Mouse (Mus musculus) heart, adult 9 months (tissue): ENCODE data around the gene Nrxn1.

Experiments used
- DNase-seq, 2 experiments: peaks; one replicate each; pipeline ENCODE4 v3.0.0; 2022; ENCODE audit warnings: low spot score in 2 of 2

Gene Nrxn1

DNA sequence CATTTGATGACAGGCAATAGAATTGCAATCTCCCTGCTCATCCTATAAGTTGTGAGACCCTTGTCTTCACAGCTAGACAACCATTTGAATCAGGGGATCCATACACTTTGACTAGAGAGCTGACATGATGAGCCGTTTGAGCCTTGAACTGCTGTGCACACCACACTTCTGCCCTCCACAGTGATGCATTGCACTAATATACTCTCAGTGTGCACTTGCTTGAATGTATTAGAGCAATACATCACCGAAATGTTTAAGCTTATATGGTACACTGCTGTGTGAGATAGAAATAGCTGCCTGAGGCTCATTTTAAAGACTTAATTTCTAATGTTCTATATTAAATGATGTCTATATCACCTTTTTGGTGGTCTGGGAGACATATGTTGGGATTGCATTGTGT lies 430.6 kb downstream of the Nrxn1 start:
- no peak for DNase-seq

DNA sequence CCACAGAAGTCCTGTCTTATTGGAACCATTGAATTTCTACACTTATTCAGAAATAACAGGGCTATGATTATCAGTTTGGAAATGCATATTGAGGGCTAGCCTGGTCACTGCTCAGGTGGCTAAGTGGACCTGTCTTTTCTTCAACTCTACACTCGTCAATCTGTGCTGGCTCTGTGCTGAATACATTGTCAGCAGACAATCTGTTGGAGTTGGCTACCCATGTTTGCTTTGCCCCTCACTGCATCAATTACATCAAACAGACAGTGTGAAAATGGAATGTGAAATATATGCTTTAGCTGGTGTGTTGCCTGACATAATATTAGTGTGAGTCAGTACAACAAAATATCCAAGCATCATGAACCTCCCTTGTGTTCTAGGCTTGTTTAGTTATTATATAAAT lies 438.4 kb downstream of the Nrxn1 start:
- no peak for DNase-seq

DNA sequence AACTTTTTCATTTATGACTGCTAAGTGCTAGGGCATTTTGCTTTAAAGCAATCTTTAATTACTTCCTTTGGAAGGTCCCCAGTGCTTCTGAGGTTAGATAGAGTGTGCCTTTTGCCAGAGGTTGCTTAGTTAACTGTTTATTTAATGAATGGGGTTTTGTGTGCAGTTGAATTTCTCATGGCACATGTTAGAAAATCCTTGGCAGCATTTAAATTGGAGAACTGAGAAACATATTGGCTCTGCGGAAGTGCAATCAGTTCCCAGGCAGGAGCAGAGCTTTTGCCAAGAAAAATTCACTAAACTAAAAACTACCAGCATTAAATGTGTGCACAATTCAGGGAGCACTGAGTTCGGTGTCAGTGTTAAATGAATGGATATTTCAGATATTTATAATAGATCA lies 439.5 kb downstream of the Nrxn1 start:
- DNase-seq, result no peak

DNA sequence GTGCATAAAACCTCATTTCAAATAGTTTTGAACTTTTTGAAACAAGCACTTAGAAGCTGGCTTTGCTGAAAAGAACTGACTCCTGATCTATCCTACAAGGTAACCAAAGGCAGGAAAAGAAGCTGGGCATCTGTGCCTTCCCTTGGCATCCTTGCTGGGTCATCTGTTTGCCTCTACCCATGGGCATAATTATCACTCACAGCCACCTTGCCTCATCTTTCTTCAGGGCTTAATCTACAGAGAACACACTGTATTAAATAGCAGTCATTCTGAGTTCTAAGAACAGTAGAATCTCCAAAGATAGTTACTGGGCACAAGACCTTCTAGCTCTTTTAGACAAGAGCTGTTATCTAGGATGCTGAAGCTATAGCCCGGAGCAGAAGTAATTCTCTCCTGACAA lies 442.6 kb downstream of the Nrxn1 start:
- no peak for DNase-seq

DNA sequence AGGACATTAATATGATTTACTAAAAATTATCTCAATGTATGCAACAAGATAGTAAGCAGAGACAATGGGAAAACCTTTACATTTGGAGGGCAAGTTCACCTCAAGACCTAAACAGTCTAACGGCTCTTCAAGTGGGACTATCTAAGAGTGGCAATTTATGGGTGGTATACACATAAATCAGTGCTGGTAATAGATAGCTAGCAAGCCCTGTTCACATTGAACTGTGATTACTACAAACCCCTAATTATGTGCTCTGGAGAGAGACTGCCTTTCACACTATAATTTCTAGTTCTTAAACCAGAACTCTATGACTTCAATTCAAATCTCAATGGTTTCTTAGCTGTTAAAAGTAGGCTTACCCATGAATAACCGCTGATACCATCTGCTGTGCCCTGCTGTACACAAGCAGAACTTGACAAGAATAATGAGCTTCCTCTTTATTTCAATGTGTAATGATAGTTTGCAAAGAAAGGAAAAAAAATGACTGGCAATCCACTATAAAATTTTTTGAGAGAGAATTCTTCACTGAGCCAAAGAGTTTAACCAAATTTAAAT lies 453.8 kb downstream of the Nrxn1 start:
- no peak for DNase-seq

DNA sequence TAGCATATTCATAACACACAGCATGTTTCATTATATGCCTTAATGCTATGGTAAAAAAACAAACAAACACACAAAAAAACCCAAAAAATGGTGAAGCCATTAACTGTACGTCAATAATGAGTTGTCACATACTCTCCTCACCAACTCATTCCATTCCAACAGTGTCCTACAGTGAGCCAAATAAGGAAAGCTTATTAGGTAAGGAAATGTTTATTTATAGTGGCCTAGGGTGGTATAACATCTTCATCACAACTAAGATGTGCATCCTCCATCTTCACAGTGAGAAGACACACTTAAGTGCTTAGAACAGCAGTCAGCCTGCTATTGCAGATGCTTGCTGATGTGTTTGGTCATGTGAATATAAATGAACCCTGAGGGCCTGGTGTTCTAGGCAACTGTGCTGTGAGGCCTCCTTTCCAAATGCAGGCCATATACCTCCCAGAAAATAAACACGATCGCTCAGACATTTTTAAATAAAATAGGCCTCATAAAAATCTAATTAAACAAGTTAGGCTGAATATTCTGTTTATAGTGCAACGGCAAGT lies 454.6 kb downstream of the Nrxn1 start:
- no peak for DNase-seq

DNA sequence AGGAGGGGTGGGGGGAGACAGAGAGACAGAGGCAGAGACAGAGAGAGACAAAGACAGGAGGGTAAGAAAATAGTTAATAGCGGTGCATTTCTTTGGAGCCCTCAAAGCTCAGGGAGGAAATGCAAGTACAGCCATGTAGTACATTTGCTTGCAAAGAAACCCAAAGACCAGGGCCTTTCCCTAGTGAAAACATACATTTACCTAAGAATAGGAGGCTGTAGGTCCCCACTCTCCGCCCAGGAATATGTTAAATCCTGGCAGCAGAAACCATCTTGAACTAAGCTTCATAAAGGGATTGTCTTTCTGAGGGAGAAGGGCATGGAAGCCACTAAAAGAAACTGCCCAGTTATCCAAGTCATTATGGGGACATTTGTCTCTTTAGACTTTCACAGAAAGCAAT lies 461.5 kb downstream of the Nrxn1 start:
- no peak for DNase-seq

GRCm38 (mm10) chr17:90629851-90630250 lies 463.0 kb downstream of the Nrxn1 start:
- DNase-seq, result peak; percentile 2 to 5

GRCm38 (mm10) chr17:90628469-90628868 lies 464.4 kb downstream of the Nrxn1 start:
- peak in 1 of 2 experiments; percentile 1 for DNase-seq

GRCm38 (mm10) chr17:90628004-90628403 lies 464.9 kb downstream of the Nrxn1 start:
- DNase-seq, result no peak

DNA sequence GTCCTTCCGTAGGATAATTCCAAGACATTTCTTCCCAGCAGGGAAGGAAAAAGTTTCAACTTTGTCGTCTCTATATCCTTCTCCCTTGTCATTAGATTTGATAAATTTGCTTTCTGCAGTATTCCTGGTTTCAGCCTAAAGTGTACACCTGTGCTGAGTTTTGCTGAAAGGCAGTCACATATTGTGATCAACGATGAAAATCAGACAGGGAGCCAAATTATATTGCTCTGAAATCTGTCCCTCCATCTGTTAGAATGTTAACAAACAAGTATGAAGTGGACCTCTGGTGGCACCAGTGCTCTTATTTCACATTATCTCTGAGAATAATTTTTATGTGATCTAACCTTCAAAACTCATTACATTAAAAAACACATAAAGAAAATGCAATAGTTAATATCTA lies 465.5 kb downstream of the Nrxn1 start:
- DNase-seq, result no peak

DNA sequence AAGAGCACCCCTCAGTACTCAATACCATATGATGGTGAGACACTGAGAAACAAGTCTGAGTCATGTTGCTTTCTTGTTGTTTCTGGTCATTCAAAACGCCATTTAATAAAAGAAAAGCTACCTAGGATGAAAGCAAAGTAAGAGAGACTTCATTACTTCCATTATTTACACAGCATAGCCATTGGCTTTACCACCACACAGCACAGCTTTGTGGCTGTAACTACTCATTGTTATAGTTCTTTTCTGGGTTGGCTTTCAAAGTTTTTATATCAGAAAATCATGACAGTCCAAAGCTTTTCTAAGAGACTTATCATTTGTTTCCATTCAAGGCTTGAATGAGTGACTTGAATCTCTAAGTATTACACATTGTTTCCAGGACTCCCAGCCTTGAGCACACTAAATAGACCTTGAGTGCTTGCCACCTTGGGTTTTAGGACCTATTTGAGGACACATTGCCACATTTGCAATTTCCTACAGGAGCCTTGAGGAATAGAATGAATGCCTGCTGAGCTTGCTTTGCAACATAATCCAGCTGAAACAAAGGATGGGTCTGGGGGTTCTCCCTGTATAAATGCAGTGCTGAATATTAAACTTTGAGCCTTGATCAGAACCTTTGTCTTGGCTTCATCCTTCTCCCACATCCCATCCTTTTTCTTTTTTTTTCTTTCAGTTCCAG lies 468.1 kb downstream of the Nrxn1 start:
- DNase-seq, result no peak

DNA sequence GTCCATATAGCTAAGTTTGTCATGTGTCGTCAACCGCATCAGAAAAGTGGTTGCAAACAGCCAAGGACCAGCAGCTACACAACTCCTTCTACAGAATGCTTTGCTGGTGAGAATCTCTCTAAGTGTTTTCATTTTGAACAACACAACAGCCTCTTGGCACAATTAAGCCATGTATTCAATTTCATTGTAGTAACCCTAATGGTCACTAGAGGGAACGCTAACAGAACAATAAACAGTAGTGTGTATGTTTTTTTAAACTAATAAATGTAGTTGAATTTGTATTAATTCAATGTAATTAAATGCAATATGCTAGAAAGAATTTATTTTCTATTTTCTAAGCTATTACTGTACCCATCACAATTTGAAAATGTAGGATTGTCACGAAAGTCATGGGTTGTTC lies 471.0 kb downstream of the Nrxn1 start:
- DNase-seq, result no peak

- no peak for DNase-seq
These were observed 477.9 kb downstream of the Nrxn1 start for GRCm38 (mm10) chr17:90615019-90615418.

GRCm38 (mm10) chr17:90607427-90607806 lies 485.5 kb downstream of the Nrxn1 start:
- no peak for DNase-seq

DNA sequence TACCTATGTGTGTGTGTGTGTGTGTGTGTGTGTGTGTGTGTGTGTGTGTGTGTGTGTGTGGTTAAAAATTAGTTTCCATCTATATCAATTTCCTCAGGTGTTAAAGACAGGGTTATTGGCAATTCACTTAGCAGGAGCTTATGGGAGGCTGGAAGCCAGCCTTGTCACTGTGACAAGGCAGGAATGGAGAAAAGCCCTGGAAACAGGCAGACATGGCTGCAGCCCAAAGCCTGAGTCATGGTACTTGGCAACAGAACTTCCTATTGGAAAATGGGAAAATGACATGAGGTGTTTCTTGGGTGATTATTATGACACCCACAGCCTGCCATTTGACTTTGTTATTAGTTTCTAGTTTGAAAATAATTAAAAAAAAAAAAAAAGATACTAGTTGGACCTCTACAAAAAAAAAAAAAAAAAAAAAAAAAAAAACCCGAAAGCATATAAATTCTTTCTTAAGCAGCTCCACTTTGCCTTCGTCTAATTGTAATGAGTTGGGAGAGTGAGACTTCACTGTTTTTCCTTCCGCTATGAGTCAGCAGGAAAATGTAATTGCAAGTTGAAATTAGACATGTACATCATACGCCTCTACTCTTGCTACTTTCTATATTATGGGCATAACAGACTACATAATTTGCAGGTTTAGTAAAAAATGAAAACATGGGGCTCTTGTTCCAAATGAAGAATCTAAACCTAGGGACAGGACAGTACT lies 486.0 kb downstream of the Nrxn1 start:
- DNase-seq, result peak; percentile 8 to 61

DNA sequence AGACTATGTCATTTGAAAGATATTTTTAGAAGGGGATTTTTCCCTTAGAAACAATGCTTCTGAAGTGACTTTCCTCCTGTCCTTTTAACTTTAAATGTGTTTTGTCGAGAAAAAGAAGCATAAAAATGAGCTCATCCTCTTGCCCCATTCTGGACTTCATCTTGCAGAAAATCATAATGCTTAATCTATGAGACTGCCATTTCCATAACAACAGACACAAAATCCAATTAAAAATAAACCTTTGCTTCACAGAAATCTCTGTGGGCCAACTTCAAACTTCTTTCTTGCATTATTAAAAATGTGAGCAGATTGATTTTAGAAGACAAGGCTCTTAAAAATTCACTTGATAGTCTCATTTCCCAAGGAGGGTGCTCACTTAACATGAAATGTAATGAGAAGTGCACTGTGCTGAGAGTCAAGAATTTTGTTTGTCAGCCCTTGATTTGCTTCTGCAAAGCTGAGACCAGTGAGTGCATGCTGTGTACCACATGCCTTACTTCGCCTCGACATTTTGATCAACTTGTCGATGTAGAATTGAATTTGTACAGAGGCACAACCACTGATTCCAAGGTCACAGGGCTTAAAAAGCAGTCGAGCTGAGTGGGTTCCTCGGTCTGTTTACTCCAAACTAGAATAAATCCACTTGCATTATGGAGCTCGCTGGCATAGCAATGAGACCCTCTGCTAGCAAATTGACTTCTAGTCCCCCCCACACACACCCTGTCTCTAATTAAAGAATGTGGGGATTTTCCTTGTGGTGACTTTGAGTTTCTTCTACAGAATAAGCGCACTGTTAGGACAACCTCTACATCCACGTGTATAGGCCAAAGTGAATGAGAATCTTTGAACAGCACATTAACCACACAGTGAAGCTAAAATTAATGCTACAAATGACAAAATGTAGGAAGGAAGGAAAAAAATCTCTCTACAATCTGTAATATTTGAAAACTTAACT lies 493.0 kb downstream of the Nrxn1 start:
- no peak for DNase-seq

GRCm38 (mm10) chr17:90594798-90595533 lies 497.9 kb downstream of the Nrxn1 start:
- no peak for DNase-seq

- DNase-seq, result no peak
These were observed 506.0 kb downstream of the Nrxn1 start for GRCm38 (mm10) chr17:90586891-90587290.

GRCm38 (mm10) chr17:90584666-90585195 lies 508.1 kb downstream of the Nrxn1 start:
- DNase-seq, result peak; percentile 10 to 41
